Mouse (Mus musculus) bone marrow macrophage, adult 2 months (primary cell): ENCODE results near the gene Hic2.

Source experiments
- CTCF ChIP-seq: IDR thresholded peaks from 2 replicates; pipeline ENCODE4 v1.5.1; 2012; ENCODE audit warnings: low read depth, mild to moderate bottlenecking, low read length, moderate library complexity
- POLR2A ChIP-seq: IDR thresholded peaks from 2 replicates; pipeline ENCODE4 v1.6.1; 2012; ENCODE audit warnings: mild to moderate bottlenecking, low read depth, low read length, borderline replicate concordance

DNA sequence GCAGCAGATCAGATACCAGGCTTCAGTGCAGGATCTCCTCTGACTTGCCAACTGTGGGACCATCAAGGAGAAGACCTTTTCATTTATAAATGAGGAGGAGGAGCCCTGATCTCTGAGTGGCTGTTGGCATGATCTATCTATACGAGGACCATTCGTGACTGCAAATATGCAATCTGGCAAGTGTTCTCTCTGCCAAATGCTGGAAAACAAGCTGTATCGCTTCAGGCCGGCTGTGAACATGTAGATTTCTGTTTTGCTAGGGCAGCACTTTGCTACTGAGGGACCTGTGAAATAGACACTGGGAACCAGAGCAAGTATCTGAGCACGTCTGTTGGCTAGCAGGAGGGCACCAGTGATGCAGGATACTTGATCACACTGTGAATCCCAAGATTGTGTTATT lies 79.2 kb downstream of the Hic2 start:
- TF ChIP-seq POLR2A (no peak), CTCF (no peak)
